Mouse (Mus musculus) olfactory bulb, adult 2 months (tissue): ENCODE measurements around the gene Gm45337.
"Not testable (repeated sequence)": the region's sequence is repeated elsewhere in the genome, so short reads cannot be mapped to it uniquely, and the experiment has no call there.

Source experiments
- CTCF ChIP-seq: fragments of 200-500 bp; IDR thresholded peaks from 2 replicates; pipeline ENCODE4 v1.5.1; 2012; ENCODE audit warnings: low read depth, mild to moderate bottlenecking, low read length, moderate library complexity; ENCODE audit not compliant: insufficient read depth
- POLR2A ChIP-seq: fragments of 200-500 bp; IDR thresholded peaks from 2 replicates; pipeline ENCODE4 v1.6.1; 2012; ENCODE audit warnings: mild to moderate bottlenecking, low read depth, low read length, moderate library complexity; ENCODE audit not compliant: insufficient read depth

GRCm38 (mm10) chr7:142120629-142121028 lies 23.8 kb downstream of the Gm45337 start, which contains the start of gene Gm45618:
- TF ChIP-seq POLR2A, CTCF: not testable (repeated sequence)
